Mouse (Mus musculus) cerebellum, adult 2 months (tissue): ENCODE data around the gene Izumo4. TPM values are rescaled to one million over a fixed set of nuclear protein-coding genes. Genes with fewer than 3 reads are reported as not detected.

Experiments used
- DNase-seq, 2 experiments: peaks; one replicate each; pipeline ENCODE4 v3.0.0; 2021
- H3K27ac ChIP-seq: fragments of 200-500 bp; 2 replicates; pipeline ENCODE4 v1.5.1; 2012; ENCODE audit warnings: low read length, control low read depth, inconsistent platforms; ENCODE audit not compliant: insufficient read depth
- H3K27me3 ChIP-seq: fragments of 200-500 bp; 2 replicates; pipeline ENCODE4 v1.6.1; 2012; ENCODE audit warnings: inconsistent platforms, mild to moderate bottlenecking, low read length, moderate library complexity; ENCODE audit not compliant: control insufficient read depth, insufficient read depth
- H3K4me1 ChIP-seq: fragments of 200-500 bp; 2 replicates; pipeline ENCODE4 v1.6.1; 2011; ENCODE audit warnings: low read length; ENCODE audit not compliant: control insufficient read depth, insufficient read depth
- H3K4me3 ChIP-seq: fragments of 200-500 bp; replicated peaks from 2 replicates; pipeline ENCODE3; 2011; ENCODE audit warnings: mild to moderate bottlenecking, low read depth, low read length, control low read depth; ENCODE audit not compliant: insufficient read depth
- CTCF ChIP-seq: fragments of 200-500 bp; IDR thresholded peaks from 2 replicates; pipeline ENCODE4 v1.5.1; 2011; ENCODE audit warnings: low read depth, mild to moderate bottlenecking, control low read depth, low read length, moderate library complexity, borderline replicate concordance; ENCODE audit not compliant: insufficient read depth
- POLR2A ChIP-seq: fragments of 200-500 bp; IDR thresholded peaks from 2 replicates; pipeline ENCODE4 v1.6.1; 2011; ENCODE audit warnings: low read length, control low read depth, borderline replicate concordance; ENCODE audit not compliant: insufficient read depth
- WGBS: fragments of 180-500 bp; shearing (Covaris S2); methylation state at CpG from one replicate; pipeline ENCODE4 v1.1.7; 2018; 5-methylcytosine and 5-hydroxymethylcytosine counted together
- polyA plus RNA-seq: library from polyadenylated mRNA; depleted of rRNA; stranded (reverse); fragments of >200 nt; gene quantifications from 2 replicates; pipeline ENCODE4 v1.2.3, GENCODE M21; 2012

Gene Izumo4
- polyA plus RNA-seq, 1 experiment = 112 TPM

- H3K27ac ChIP-seq = peak overlapping the region; percentile 95
- peak overlapping the region; percentile 65 for H3K4me3 ChIP-seq
- WGBS = 14% methylated on average over 9 of the region's 9 CpGs
- peak; percentile 45 to 57 for DNase-seq
- no peaks in the 10 kb centered on the region for H3K27me3 ChIP-seq
- peaks cover 49% of the 10 kb centered on the region for H3K4me1 ChIP-seq
- no peak for TF ChIP-seq CTCF
- no peak for TF ChIP-seq POLR2A
These were observed 24.7 kb upstream of the Izumo4 start for GRCm38 (mm10) chr10:80677128-80677875.

GRCm38 (mm10) chr10:80677942-80678436 is 24.0 kb upstream of the Izumo4 start, which contains the start of gene Mknk2:
TSS of gene Mknk2 (minus strand) at chr10:80678112.
- no peaks in the 10 kb centered on the region for H3K27me3 ChIP-seq
- 1% methylated on average over 8 of the region's 8 CpGs for WGBS
- TF ChIP-seq POLR2A (no peak), CTCF (no peak)
- H3K4me3 ChIP-seq = peak within 1 kb of the TSS; percentile 65
- H3K27ac ChIP-seq = peak within 1 kb of the TSS; percentile 95
- peaks cover 42% of the 10 kb centered on the region for H3K4me1 ChIP-seq
- peak; percentile 88 to 90 for DNase-seq

GRCm38 (mm10) chr10:80678601-80679377 is 23.2 kb upstream of the Izumo4 start:
- WGBS = 27% methylated on average over 9 of the region's 10 CpGs
- Histone ChIP-seq H3K4me1 (peaks cover 36% of the 10 kb centered on the region), H3K27me3 (no peaks in the 10 kb centered on the region), H3K4me3 (no peak overlapping the region), H3K27ac (peak overlapping the region; percentile 95)
- DNase-seq = no peak
- TF ChIP-seq POLR2A = no peak
- TF ChIP-seq CTCF = no peak

GRCm38 (mm10) chr10:80679556-80680259 is 22.3 kb upstream of the Izumo4 start:
- peak overlapping the region; percentile 35; the same call in 1 of the 2 replicates for H3K27ac ChIP-seq
- 38% methylated on average over 9 of the region's 9 CpGs for WGBS
- H3K4me3 ChIP-seq = no peak overlapping the region
- TF ChIP-seq CTCF (no peak), POLR2A (no peak)
- no peaks in the 10 kb centered on the region for H3K27me3 ChIP-seq
- H3K4me1 ChIP-seq = peaks cover 29% of the 10 kb centered on the region
- no peak for DNase-seq

GRCm38 (mm10) chr10:80680260-80680696 is 21.7 kb upstream of the Izumo4 start:
- WGBS = 72% methylated on average over 2 of the region's 2 CpGs
- no peak for TF ChIP-seq CTCF
- peaks cover 29% of the 10 kb centered on the region for H3K4me1 ChIP-seq
- no peak overlapping the region for H3K27ac ChIP-seq
- H3K4me3 ChIP-seq = no peak overlapping the region
- no peak for DNase-seq
- no peaks in the 10 kb centered on the region for H3K27me3 ChIP-seq

GRCm38 (mm10) chr10:80682003-80682402 is 20.0 kb upstream of the Izumo4 start:
- no peak for DNase-seq
- WGBS = 96% methylated on average over 6 of the region's 6 CpGs
- TF ChIP-seq POLR2A (no peak), CTCF (no peak)

GRCm38 (mm10) chr10:80683647-80684046 is 18.3 kb upstream of the Izumo4 start:
- no peaks in the 10 kb centered on the region for H3K27me3 ChIP-seq
- no peak overlapping the region for H3K27ac ChIP-seq
- DNase-seq = no peak
- no peak for TF ChIP-seq POLR2A
- no peak for TF ChIP-seq CTCF
- H3K4me1 ChIP-seq = peaks cover 18% of the 10 kb centered on the region
- no peak overlapping the region for H3K4me3 ChIP-seq
- 88% methylated on average over 1 of the region's 1 CpGs for WGBS

More at GRCm38 (mm10) chr10:80682003-80682402, 20.0 kb upstream of the Izumo4 start:
- no peaks in the 10 kb centered on the region for H3K27me3 ChIP-seq
- no peak overlapping the region for H3K4me3 ChIP-seq
- H3K27ac ChIP-seq = no peak overlapping the region
- peaks cover 32% of the 10 kb centered on the region for H3K4me1 ChIP-seq
